Mouse (Mus musculus): ENCODE measurements around the gene Gm49450. TPM values are rescaled to one million over a fixed set of nuclear protein-coding genes. Genes with fewer than 3 reads are reported as not detected.

The Gm49450 gene
- polyA plus RNA-seq, 1 experiment, result not detected

GRCm38 (mm10) chr15:98894746-98895634 lies 58.4 kb downstream of the Gm49450 start:
- H3K4me3 ChIP-seq (ENCODE audit: insufficient read depth, low read length), result peak overlapping the region; percentile 62
- no peak for TF ChIP-seq CTCF (IDR thresholded peaks at IDR 0.05; ENCODE audit: low read depth, low read length)
- TF ChIP-seq POLR2A (IDR thresholded peaks at IDR 0.05; ENCODE audit: borderline replicate concordance, low read depth, low read length), result no peak
- peaks cover 2% of the 10 kb centered on the region; the same call in 1 of the 2 replicates for H3K4me1 ChIP-seq (ENCODE audit: control insufficient read depth, insufficient read depth, low read length)
- no peak overlapping the region for H3K27ac ChIP-seq (ENCODE audit: insufficient read depth, low read depth, low read length)

- Histone ChIP-seq H3K4me3 (ENCODE audit: insufficient read depth, low read length) (peak within 1 kb of the TSS; percentile 62), H3K27ac (ENCODE audit: insufficient read depth, low read depth, low read length) (no peak within 1 kb of the TSS), H3K4me1 (ENCODE audit: control insufficient read depth, insufficient read depth, low read length) (peaks cover 2% of the 10 kb centered on the region; the same call in 1 of the 2 replicates)
- no peak for TF ChIP-seq POLR2A (IDR thresholded peaks at IDR 0.05; ENCODE audit: borderline replicate concordance, low read depth, low read length)
- no peak for TF ChIP-seq CTCF (IDR thresholded peaks at IDR 0.05; ENCODE audit: low read depth, low read length)
These were observed 59.2 kb downstream of the Gm49450 start, which contains the start of gene Rhebl1 for GRCm38 (mm10) chr15:98893940-98894745. Rhebl1 (minus strand) TSS chr15:98894540.

- TF ChIP-seq POLR2A (IDR thresholded peaks at IDR 0.05; ENCODE audit: borderline replicate concordance, low read depth, low read length), result no peak
- TF ChIP-seq CTCF (IDR thresholded peaks at IDR 0.05; ENCODE audit: low read depth, low read length), result no peak
- Histone ChIP-seq H3K4me1 (ENCODE audit: control insufficient read depth, insufficient read depth, low read length) (peaks cover 2% of the 10 kb centered on the region; the same call in 1 of the 2 replicates), H3K4me3 (ENCODE audit: insufficient read depth, low read length) (no peak overlapping the region), H3K27ac (ENCODE audit: insufficient read depth, low read depth, low read length) (no peak overlapping the region)
These were observed 60.3 kb downstream of the Gm49450 start for GRCm38 (mm10) chr15:98893036-98893435.

GRCm38 (mm10) chr15:98891907-98892606 lies 61.3 kb downstream of the Gm49450 start:
- TF ChIP-seq POLR2A (IDR thresholded peaks at IDR 0.05; ENCODE audit: borderline replicate concordance, low read depth, low read length) (no peak), CTCF (IDR thresholded peaks at IDR 0.05; ENCODE audit: low read depth, low read length) (0 out of 2 replicates have a peak, but pooled peaks have one; percentile 39)
- peaks cover 2% of the 10 kb centered on the region; the same call in 1 of the 2 replicates for H3K4me1 ChIP-seq (ENCODE audit: control insufficient read depth, insufficient read depth, low read length)
- H3K4me3 ChIP-seq (ENCODE audit: insufficient read depth, low read length), result no peak overlapping the region
- no peak overlapping the region for H3K27ac ChIP-seq (ENCODE audit: insufficient read depth, low read depth, low read length)

- no peak overlapping the region for H3K4me3 ChIP-seq (ENCODE audit: insufficient read depth, low read length)
- H3K4me1 ChIP-seq (ENCODE audit: control insufficient read depth, insufficient read depth, low read length), result peaks cover 2% of the 10 kb centered on the region; the same call in 1 of the 2 replicates
- no peak overlapping the region for H3K27ac ChIP-seq (ENCODE audit: insufficient read depth, low read depth, low read length)
- TF ChIP-seq POLR2A (IDR thresholded peaks at IDR 0.05; ENCODE audit: borderline replicate concordance, low read depth, low read length) (no peak), CTCF (IDR thresholded peaks at IDR 0.05; ENCODE audit: low read depth, low read length) (no peak)
These were observed 62.1 kb downstream of the Gm49450 start for GRCm38 (mm10) chr15:98891198-98891742.

GRCm38 (mm10) chr15:98887526-98887925 lies 65.8 kb downstream of the Gm49450 start:
- Histone ChIP-seq H3K4me1 (ENCODE audit: control insufficient read depth, insufficient read depth, low read length) (no peaks in the 10 kb centered on the region), H3K27ac (ENCODE audit: insufficient read depth, low read depth, low read length) (no peak overlapping the region), H3K4me3 (ENCODE audit: insufficient read depth, low read length) (no peak overlapping the region)
- TF ChIP-seq POLR2A (IDR thresholded peaks at IDR 0.05; ENCODE audit: borderline replicate concordance, low read depth, low read length) (no peak), CTCF (IDR thresholded peaks at IDR 0.05; ENCODE audit: low read depth, low read length) (no peak)

GRCm38 (mm10) chr15:98886667-98887387 lies 66.5 kb downstream of the Gm49450 start:
- Histone ChIP-seq H3K27ac (ENCODE audit: insufficient read depth, low read depth, low read length) (no peak overlapping the region), H3K4me3 (ENCODE audit: insufficient read depth, low read length) (no peak overlapping the region), H3K4me1 (ENCODE audit: control insufficient read depth, insufficient read depth, low read length) (peaks cover under 1% of the 10 kb centered on the region; the same call in 1 of the 2 replicates)
- TF ChIP-seq POLR2A (IDR thresholded peaks at IDR 0.05; ENCODE audit: borderline replicate concordance, low read depth, low read length) (no peak), CTCF (IDR thresholded peaks at IDR 0.05; ENCODE audit: low read depth, low read length) (no peak)

- no peak overlapping the region for H3K4me3 ChIP-seq (ENCODE audit: insufficient read depth, low read length)
- TF ChIP-seq CTCF (IDR thresholded peaks at IDR 0.05; ENCODE audit: low read depth, low read length), result no peak
- TF ChIP-seq POLR2A (IDR thresholded peaks at IDR 0.05; ENCODE audit: borderline replicate concordance, low read depth, low read length), result no peak
- H3K4me1 ChIP-seq (ENCODE audit: control insufficient read depth, insufficient read depth, low read length), result peaks cover 13% of the 10 kb centered on the region
- no peak overlapping the region for H3K27ac ChIP-seq (ENCODE audit: insufficient read depth, low read depth, low read length)
These were observed 69.2 kb downstream of the Gm49450 start for GRCm38 (mm10) chr15:98884106-98884505.
